Mouse (Mus musculus): Measurements from ENCODE around the gene Ndst4. TPM values are rescaled to one million over a fixed set of nuclear protein-coding genes. Genes with fewer than 3 reads are reported as not detected.

Ndst4 gene
- polyA plus RNA-seq, 1 experiment from 2014 or later, result 0.11 TPM

DNA sequence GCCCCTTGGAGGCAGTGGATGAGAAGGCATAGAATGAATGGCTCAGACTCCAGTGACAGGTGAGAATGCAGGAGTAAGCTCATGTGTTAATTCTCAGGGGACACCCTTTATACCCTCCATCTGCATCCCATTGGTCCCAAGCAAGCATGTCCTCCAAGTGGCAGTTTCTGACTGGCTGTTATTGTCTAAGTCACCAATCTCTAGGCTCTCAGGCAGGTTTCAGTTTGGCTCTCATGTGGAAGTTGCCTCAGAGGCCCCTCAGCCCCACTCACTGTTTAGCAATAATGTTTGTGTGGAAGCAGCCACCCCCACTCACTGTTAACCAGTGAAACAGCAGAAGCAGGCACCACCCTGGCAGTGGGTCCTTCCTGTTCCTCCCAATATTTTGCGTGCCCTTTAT, 353.0 kb downstream of the Ndst4 start:
- Histone ChIP-seq H3K4me1 (no peaks in the 10 kb centered on the region), H3K9me3 (no peaks in the 10 kb centered on the region), H3K27ac (replicated peaks) (no peak overlapping the region), H3K4me3 (no peak overlapping the region), H3K36me3 (replicated peaks) (no peaks in the 10 kb centered on the region), H3K27me3 (replicated peaks; ENCODE audit: low read depth, poor library complexity, severe bottlenecking) (no peaks in the 10 kb centered on the region)
- 85% methylated on average over 1 of the region's 1 CpGs for WGBS
- DNase-seq (ENCODE audit: low spot score), result no peak

DNA sequence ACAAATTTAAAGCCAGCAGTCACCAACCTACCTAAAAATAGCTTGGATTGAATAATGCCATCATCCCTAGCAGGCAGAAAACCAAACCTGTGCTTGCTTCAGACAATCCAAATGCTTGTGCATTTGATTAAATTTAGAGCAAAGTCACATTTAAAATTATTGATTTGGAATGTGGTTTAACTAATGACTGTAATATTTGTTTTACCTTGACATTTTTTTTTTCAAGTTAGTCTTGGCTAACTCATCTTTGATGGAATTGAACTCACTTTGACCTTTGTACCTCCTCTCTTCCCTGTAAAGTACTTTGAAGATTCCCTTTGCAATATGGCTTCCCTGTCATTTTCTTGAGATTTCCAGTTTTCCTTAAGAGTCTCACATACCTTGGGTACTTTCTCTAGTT, 356.8 kb downstream of the Ndst4 start:
- no peak for DNase-seq (ENCODE audit: low spot score)
- Histone ChIP-seq H3K4me3 (no peak overlapping the region), H3K36me3 (replicated peaks) (no peaks in the 10 kb centered on the region), H3K9me3 (no peaks in the 10 kb centered on the region), H3K27ac (replicated peaks) (no peak overlapping the region), H3K27me3 (replicated peaks; ENCODE audit: low read depth, poor library complexity, severe bottlenecking) (no peaks in the 10 kb centered on the region), H3K4me1 (no peaks in the 10 kb centered on the region)
